Mouse (Mus musculus): ENCODE results near the gene Hipk2. TPM values are rescaled to one million over a fixed set of nuclear protein-coding genes. Genes with fewer than 3 reads are reported as not detected.

Gene Hipk2
- polyA plus RNA-seq, 1 experiment from 2014 or later: 27.4 TPM

- no peak for DNase-seq (ENCODE audit: low spot score)
- Histone ChIP-seq H3K36me3 (ENCODE audit: control insufficient read depth, insufficient read depth, low read length) (peaks cover 4% of the 10 kb centered on the region), H3K9ac (ENCODE audit: low read depth, low read length) (no peak overlapping the region), H3K27ac (ENCODE audit: low read depth, low read length) (no peak overlapping the region), H3K4me3 (ENCODE audit: low read depth, low read length) (no peak overlapping the region), H3K9me3 (ENCODE audit: control insufficient read depth, low read length) (no peaks in the 10 kb centered on the region), H3K27me3 (replicated peaks; ENCODE audit: control insufficient read depth, insufficient read depth, low read length) (no peaks in the 10 kb centered on the region), H3K4me2 (no peak overlapping the region), H3K4me1 (replicated peaks; ENCODE audit: control insufficient read depth, insufficient read depth, low read length) (peaks cover 30% of the 10 kb centered on the region)
- 56% methylated on average over 1 of the region's 1 CpGs for WGBS
- 0 out of 2 replicates have a peak, but pooled peaks have one; percentile 12 for ATAC-seq (replicated peaks; ENCODE audit: low FRiP score)
Observed at GRCm38 (mm10) chr6:38785747-38786146, 90.2 kb downstream of the Hipk2 start.

GRCm38 (mm10) chr6:38779411-38779810 is 96.6 kb downstream of the Hipk2 start:
- ATAC-seq (replicated peaks; ENCODE audit: low FRiP score): peak; percentile 37
- 88% methylated on average over 7 of the region's 7 CpGs for WGBS

GRCm38 (mm10) chr6:38778887-38779286 is 97.1 kb downstream of the Hipk2 start:
- Histone ChIP-seq H3K27me3 (replicated peaks; ENCODE audit: control insufficient read depth, insufficient read depth, low read length) (no peaks in the 10 kb centered on the region), H3K36me3 (ENCODE audit: control insufficient read depth, insufficient read depth, low read length) (no peaks in the 10 kb centered on the region), H3K27ac (ENCODE audit: low read depth, low read length) (peak overlapping the region; percentile 77), H3K9me3 (ENCODE audit: control insufficient read depth, low read length) (no peaks in the 10 kb centered on the region), H3K4me3 (ENCODE audit: low read depth, low read length) (no peak overlapping the region), H3K4me2 (peak overlapping the region; percentile 44), H3K4me1 (replicated peaks; ENCODE audit: control insufficient read depth, insufficient read depth, low read length) (peaks cover 19% of the 10 kb centered on the region), H3K9ac (ENCODE audit: low read depth, low read length) (no peak overlapping the region; the same call in 1 of the 2 replicates)
- ATAC-seq (replicated peaks; ENCODE audit: low FRiP score) (peak; percentile 97), DNase-seq (ENCODE audit: low spot score) (no peak)

More at GRCm38 (mm10) chr6:38779411-38779810, 96.6 kb downstream of the Hipk2 start:
- Histone ChIP-seq H3K4me3 (ENCODE audit: low read depth, low read length) (no peak overlapping the region), H3K4me1 (replicated peaks; ENCODE audit: control insufficient read depth, insufficient read depth, low read length) (peaks cover 18% of the 10 kb centered on the region), H3K9ac (ENCODE audit: low read depth, low read length) (no peak overlapping the region; the same call in 1 of the 2 replicates), H3K9me3 (ENCODE audit: control insufficient read depth, low read length) (no peaks in the 10 kb centered on the region), H3K4me2 (peak overlapping the region; percentile 44), H3K27me3 (replicated peaks; ENCODE audit: control insufficient read depth, insufficient read depth, low read length) (no peaks in the 10 kb centered on the region), H3K36me3 (ENCODE audit: control insufficient read depth, insufficient read depth, low read length) (no peaks in the 10 kb centered on the region), H3K27ac (ENCODE audit: low read depth, low read length) (peak overlapping the region; percentile 77)
- DNase-seq (ENCODE audit: low spot score): no peak

GRCm38 (mm10) chr6:38776000-38776584 is 99.9 kb downstream of the Hipk2 start:
- Histone ChIP-seq H3K27me3 (replicated peaks; ENCODE audit: control insufficient read depth, insufficient read depth, low read length) (no peaks in the 10 kb centered on the region), H3K4me3 (ENCODE audit: low read depth, low read length) (no peak overlapping the region), H3K36me3 (ENCODE audit: control insufficient read depth, insufficient read depth, low read length) (no peaks in the 10 kb centered on the region), H3K4me1 (replicated peaks; ENCODE audit: control insufficient read depth, insufficient read depth, low read length) (peaks cover 27% of the 10 kb centered on the region), H3K9me3 (ENCODE audit: control insufficient read depth, low read length) (no peaks in the 10 kb centered on the region), H3K4me2 (no peak overlapping the region), H3K27ac (ENCODE audit: low read depth, low read length) (no peak overlapping the region), H3K9ac (ENCODE audit: low read depth, low read length) (no peak overlapping the region)
- WGBS: 89% methylated on average over 2 of the region's 2 CpGs
- DNase-seq (ENCODE audit: low spot score) (no peak), ATAC-seq (replicated peaks; ENCODE audit: low FRiP score) (no peak)

GRCm38 (mm10) chr6:38772836-38773518 is 103.0 kb downstream of the Hipk2 start:
- Histone ChIP-seq H3K9ac (ENCODE audit: low read depth, low read length) (no peak overlapping the region), H3K27ac (ENCODE audit: low read depth, low read length) (no peak overlapping the region), H3K9me3 (ENCODE audit: control insufficient read depth, low read length) (no peaks in the 10 kb centered on the region), H3K27me3 (replicated peaks; ENCODE audit: control insufficient read depth, insufficient read depth, low read length) (no peaks in the 10 kb centered on the region), H3K4me3 (ENCODE audit: low read depth, low read length) (no peak overlapping the region), H3K36me3 (ENCODE audit: control insufficient read depth, insufficient read depth, low read length) (0 out of 2 replicates have a peak, but pooled peaks cover 3% of the 10 kb centered on the region), H3K4me1 (replicated peaks; ENCODE audit: control insufficient read depth, insufficient read depth, low read length) (peaks cover 12% of the 10 kb centered on the region), H3K4me2 (no peak overlapping the region)
- ATAC-seq (replicated peaks; ENCODE audit: low FRiP score) (no peak), DNase-seq (ENCODE audit: low spot score) (no peak)
- 82% methylated on average over 7 of the region's 7 CpGs for WGBS

GRCm38 (mm10) chr6:38771061-38771667 is 104.8 kb downstream of the Hipk2 start:
- Histone ChIP-seq H3K4me2 (no peak overlapping the region), H3K27me3 (replicated peaks; ENCODE audit: control insufficient read depth, insufficient read depth, low read length) (no peaks in the 10 kb centered on the region), H3K27ac (ENCODE audit: low read depth, low read length) (no peak overlapping the region), H3K4me1 (replicated peaks; ENCODE audit: control insufficient read depth, insufficient read depth, low read length) (peaks cover 9% of the 10 kb centered on the region; the same call in 1 of the 2 replicates), H3K36me3 (ENCODE audit: control insufficient read depth, insufficient read depth, low read length) (peaks cover 8% of the 10 kb centered on the region; the same call in 1 of the 2 replicates), H3K9ac (ENCODE audit: low read depth, low read length) (no peak overlapping the region), H3K9me3 (ENCODE audit: control insufficient read depth, low read length) (no peaks in the 10 kb centered on the region), H3K4me3 (ENCODE audit: low read depth, low read length) (no peak overlapping the region)
- DNase-seq (ENCODE audit: low spot score) (no peak), ATAC-seq (replicated peaks; ENCODE audit: low FRiP score) (no peak)
- WGBS: 55% methylated on average over 4 of the region's 4 CpGs

GRCm38 (mm10) chr6:38769627-38770026 is 106.3 kb downstream of the Hipk2 start:
- Histone ChIP-seq H3K27ac (ENCODE audit: low read depth, low read length) (no peak overlapping the region), H3K4me1 (replicated peaks; ENCODE audit: control insufficient read depth, insufficient read depth, low read length) (peaks cover 9% of the 10 kb centered on the region; the same call in 1 of the 2 replicates), H3K4me2 (no peak overlapping the region), H3K9ac (ENCODE audit: low read depth, low read length) (no peak overlapping the region), H3K36me3 (ENCODE audit: control insufficient read depth, insufficient read depth, low read length) (peaks cover 8% of the 10 kb centered on the region; the same call in 1 of the 2 replicates), H3K4me3 (ENCODE audit: low read depth, low read length) (no peak overlapping the region), H3K27me3 (replicated peaks; ENCODE audit: control insufficient read depth, insufficient read depth, low read length) (no peaks in the 10 kb centered on the region), H3K9me3 (ENCODE audit: control insufficient read depth, low read length) (no peaks in the 10 kb centered on the region)
- 93% methylated on average over 2 of the region's 2 CpGs for WGBS
- no peak for ATAC-seq (replicated peaks; ENCODE audit: low FRiP score)
- DNase-seq (ENCODE audit: low spot score): no peak

GRCm38 (mm10) chr6:38762588-38763265 is 113.2 kb downstream of the Hipk2 start:
- no peak overlapping the region for H3K4me3 ChIP-seq (ENCODE audit: low read depth, low read length)
- no peak overlapping the region for H3K27ac ChIP-seq (ENCODE audit: low read depth, low read length)
- WGBS: 74% methylated on average over 6 of the region's 6 CpGs
- ATAC-seq (replicated peaks; ENCODE audit: low FRiP score) (no peak), DNase-seq (ENCODE audit: low spot score) (no peak)
- H3K4me2 ChIP-seq: no peak overlapping the region
- peaks cover 7% of the 10 kb centered on the region; the same call in 1 of the 2 replicates for H3K36me3 ChIP-seq (ENCODE audit: control insufficient read depth, insufficient read depth, low read length)
- H3K4me1 ChIP-seq (replicated peaks; ENCODE audit: control insufficient read depth, insufficient read depth, low read length): peaks cover 26% of the 10 kb centered on the region
- no peak overlapping the region; the same call in 1 of the 2 replicates for H3K9ac ChIP-seq (ENCODE audit: low read depth, low read length)
- H3K27me3 ChIP-seq (replicated peaks; ENCODE audit: control insufficient read depth, insufficient read depth, low read length): no peaks in the 10 kb centered on the region
- H3K9me3 ChIP-seq (ENCODE audit: control insufficient read depth, low read length): no peaks in the 10 kb centered on the region
